Mouse (Mus musculus): ENCODE measurements around the gene Adam12. TPM values are rescaled to one million over a fixed set of nuclear protein-coding genes. Genes with fewer than 3 reads are reported as not detected.

Gene Adam12
- polyA plus RNA-seq, 1 experiment from 2014 or later, result 2.8 TPM

- Histone ChIP-seq H3K27ac (no peak overlapping the region), H3K9me3 (no peaks in the 10 kb centered on the region), H3K4me3 (no peak overlapping the region), H3K9ac (no peak overlapping the region), H3K4me2 (no peak overlapping the region), H3K36me3 (replicated peaks) (no peaks in the 10 kb centered on the region), H3K27me3 (replicated peaks) (no peaks in the 10 kb centered on the region), H3K4me1 (no peaks in the 10 kb centered on the region)
- no peak for ATAC-seq (replicated peaks)
- 86% methylated on average over 9 of the region's 9 CpGs for WGBS
Observed at GRCm38 (mm10) chr7:134170180-134170910, 61.6 kb downstream of the Adam12 start.

GRCm38 (mm10) chr7:134169780-134170179, 62.2 kb downstream of the Adam12 start:
- no peak overlapping the region for H3K27ac ChIP-seq
- ATAC-seq (replicated peaks), result no peak
- no peak overlapping the region for H3K4me3 ChIP-seq
- H3K36me3 ChIP-seq (replicated peaks), result no peaks in the 10 kb centered on the region
- no peak overlapping the region for H3K4me2 ChIP-seq
- WGBS, result 85% methylated on average over 2 of the region's 2 CpGs
- H3K4me1 ChIP-seq, result no peaks in the 10 kb centered on the region
- H3K9ac ChIP-seq, result no peak overlapping the region
- H3K9me3 ChIP-seq, result no peaks in the 10 kb centered on the region
- no peaks in the 10 kb centered on the region for H3K27me3 ChIP-seq (replicated peaks)

- no peak for ATAC-seq (replicated peaks)
- no peaks in the 10 kb centered on the region for H3K4me1 ChIP-seq
- no peak overlapping the region for H3K9ac ChIP-seq
- H3K9me3 ChIP-seq, result no peaks in the 10 kb centered on the region
- no peaks in the 10 kb centered on the region for H3K27me3 ChIP-seq (replicated peaks)
- no peak overlapping the region for H3K4me3 ChIP-seq
- no peak overlapping the region for H3K27ac ChIP-seq
- 54% methylated on average over 3 of the region's 3 CpGs for WGBS
- no peak overlapping the region for H3K4me2 ChIP-seq
- H3K36me3 ChIP-seq (replicated peaks), result no peaks in the 10 kb centered on the region
Observed at GRCm38 (mm10) chr7:134167586-134167985, 64.4 kb downstream of the Adam12 start.

GRCm38 (mm10) chr7:134163751-134164150, 68.2 kb downstream of the Adam12 start:
- Histone ChIP-seq H3K36me3 (replicated peaks) (no peaks in the 10 kb centered on the region), H3K27me3 (replicated peaks) (no peaks in the 10 kb centered on the region), H3K4me1 (no peaks in the 10 kb centered on the region), H3K4me3 (no peak overlapping the region), H3K9ac (no peak overlapping the region), H3K27ac (no peak overlapping the region), H3K4me2 (no peak overlapping the region), H3K9me3 (no peaks in the 10 kb centered on the region)
- no peak for ATAC-seq (replicated peaks)
- 52% methylated on average over 2 of the region's 2 CpGs for WGBS

GRCm38 (mm10) chr7:134162886-134163285, 69.1 kb downstream of the Adam12 start:
- Histone ChIP-seq H3K4me3 (no peak overlapping the region), H3K4me1 (no peaks in the 10 kb centered on the region), H3K27me3 (replicated peaks) (no peaks in the 10 kb centered on the region), H3K4me2 (no peak overlapping the region), H3K9ac (no peak overlapping the region), H3K36me3 (replicated peaks) (no peaks in the 10 kb centered on the region), H3K27ac (no peak overlapping the region), H3K9me3 (no peaks in the 10 kb centered on the region)
- no peak for ATAC-seq (replicated peaks)
- WGBS, result 51% methylated on average over 6 of the region's 6 CpGs

GRCm38 (mm10) chr7:134159608-134160007, 72.3 kb downstream of the Adam12 start:
- Histone ChIP-seq H3K9ac (no peak overlapping the region), H3K27ac (no peak overlapping the region), H3K4me1 (no peaks in the 10 kb centered on the region), H3K4me2 (no peak overlapping the region), H3K36me3 (replicated peaks) (no peaks in the 10 kb centered on the region), H3K4me3 (no peak overlapping the region), H3K9me3 (no peaks in the 10 kb centered on the region), H3K27me3 (replicated peaks) (no peaks in the 10 kb centered on the region)
- WGBS, result 82% methylated on average over 7 of the region's 7 CpGs
- ATAC-seq (replicated peaks), result no peak

GRCm38 (mm10) chr7:134151330-134151729, 80.6 kb downstream of the Adam12 start:
- H3K4me1 ChIP-seq, result no peaks in the 10 kb centered on the region
- H3K36me3 ChIP-seq (replicated peaks), result no peaks in the 10 kb centered on the region

GRCm38 (mm10) chr7:134150305-134150704, 81.6 kb downstream of the Adam12 start:
- Histone ChIP-seq H3K9me3 (no peaks in the 10 kb centered on the region), H3K4me1 (no peaks in the 10 kb centered on the region), H3K36me3 (replicated peaks) (no peaks in the 10 kb centered on the region), H3K9ac (no peak overlapping the region), H3K27me3 (replicated peaks) (no peaks in the 10 kb centered on the region), H3K4me3 (no peak overlapping the region), H3K27ac (no peak overlapping the region), H3K4me2 (no peak overlapping the region)
- ATAC-seq (replicated peaks), result no peak
- 90% methylated on average over 8 of the region's 8 CpGs for WGBS

More at GRCm38 (mm10) chr7:134151330-134151729, 80.6 kb downstream of the Adam12 start:
- no peak overlapping the region for H3K4me2 ChIP-seq
- H3K27me3 ChIP-seq (replicated peaks), result no peaks in the 10 kb centered on the region
- ATAC-seq (replicated peaks), result no peak
- WGBS, result 85% methylated on average over 4 of the region's 4 CpGs
- H3K9ac ChIP-seq, result no peak overlapping the region
- H3K27ac ChIP-seq, result no peak overlapping the region
- no peaks in the 10 kb centered on the region for H3K9me3 ChIP-seq
- H3K4me3 ChIP-seq, result no peak overlapping the region

- no peak overlapping the region for H3K4me2 ChIP-seq
- no peaks in the 10 kb centered on the region for H3K4me1 ChIP-seq
- no peaks in the 10 kb centered on the region for H3K36me3 ChIP-seq (replicated peaks)
- no peaks in the 10 kb centered on the region for H3K9me3 ChIP-seq
- no peaks in the 10 kb centered on the region for H3K27me3 ChIP-seq (replicated peaks)
- WGBS, result 87% methylated on average over 6 of the region's 6 CpGs
- H3K9ac ChIP-seq, result no peak overlapping the region
- H3K4me3 ChIP-seq, result no peak overlapping the region
- ATAC-seq (replicated peaks), result no peak
- H3K27ac ChIP-seq, result no peak overlapping the region
Observed at GRCm38 (mm10) chr7:134149351-134149750, 82.6 kb downstream of the Adam12 start.

GRCm38 (mm10) chr7:134147561-134147960, 84.4 kb downstream of the Adam12 start:
- no peaks in the 10 kb centered on the region for H3K4me1 ChIP-seq
- no peak overlapping the region for H3K4me2 ChIP-seq

GRCm38 (mm10) chr7:134146821-134147220, 85.1 kb downstream of the Adam12 start:
- Histone ChIP-seq H3K27me3 (replicated peaks) (no peaks in the 10 kb centered on the region), H3K36me3 (replicated peaks) (no peaks in the 10 kb centered on the region), H3K9ac (no peak overlapping the region), H3K27ac (no peak overlapping the region), H3K9me3 (no peaks in the 10 kb centered on the region), H3K4me1 (no peaks in the 10 kb centered on the region), H3K4me3 (no peak overlapping the region), H3K4me2 (no peak overlapping the region)
- WGBS, result 97% methylated on average over 2 of the region's 2 CpGs
- no peak for ATAC-seq (replicated peaks)

More at GRCm38 (mm10) chr7:134147561-134147960, 84.4 kb downstream of the Adam12 start:
- no peak for ATAC-seq (replicated peaks)
- Histone ChIP-seq H3K4me3 (no peak overlapping the region), H3K9me3 (no peaks in the 10 kb centered on the region), H3K27me3 (replicated peaks) (no peaks in the 10 kb centered on the region), H3K27ac (no peak overlapping the region), H3K36me3 (replicated peaks) (no peaks in the 10 kb centered on the region), H3K9ac (no peak overlapping the region)
- WGBS, result 87% methylated on average over 3 of the region's 3 CpGs

GRCm38 (mm10) chr7:134144111-134144510, 87.8 kb downstream of the Adam12 start:
- no peaks in the 10 kb centered on the region for H3K36me3 ChIP-seq (replicated peaks)
- H3K9me3 ChIP-seq, result no peaks in the 10 kb centered on the region
- WGBS, result 80% methylated on average over 9 of the region's 9 CpGs
- no peaks in the 10 kb centered on the region for H3K27me3 ChIP-seq (replicated peaks)
- no peak overlapping the region for H3K27ac ChIP-seq
- no peak overlapping the region for H3K4me3 ChIP-seq
- H3K4me1 ChIP-seq, result peaks cover 5% of the 10 kb centered on the region; the same call in 1 of the 2 replicates
- no peak overlapping the region for H3K9ac ChIP-seq
- H3K4me2 ChIP-seq, result no peak overlapping the region
- ATAC-seq (replicated peaks), result no peak

GRCm38 (mm10) chr7:134139291-134139949, 92.5 kb downstream of the Adam12 start:
- WGBS, result 68% methylated on average over 4 of the region's 4 CpGs
- no peak for ATAC-seq (replicated peaks)

More at GRCm38 (mm10) chr7:134139291-134139949, 92.5 kb downstream of the Adam12 start:
- H3K4me1 ChIP-seq, result peaks cover 5% of the 10 kb centered on the region; the same call in 1 of the 2 replicates
- H3K4me2 ChIP-seq, result no peak overlapping the region
- no peak overlapping the region for H3K4me3 ChIP-seq
- no peak overlapping the region for H3K27ac ChIP-seq
- H3K9me3 ChIP-seq, result no peaks in the 10 kb centered on the region
- no peaks in the 10 kb centered on the region for H3K36me3 ChIP-seq (replicated peaks)
- no peaks in the 10 kb centered on the region for H3K27me3 ChIP-seq (replicated peaks)
- H3K9ac ChIP-seq, result no peak overlapping the region

Measured in midbrain, embryonic 15.5 days (tissue).